Mouse (Mus musculus): ENCODE measurements around the gene H2-Oa.
A peak's percentile ranks its signal among the peaks of the same experiment; 100 is the strongest.

H2-Oa gene

GRCm38 (mm10) chr17:34092197-34092875, at the start of gene H2-Oa:
Gene H2-Oa, plus strand, starts transcription at chr17:34092340.
- DNase-seq, result peak; percentile 73

- DNase-seq, result no peak
Measured at GRCm38 (mm10) chr17:34045941-34046340, 46.2 kb upstream of the H2-Oa start.

- no peak for DNase-seq
Measured at GRCm38 (mm10) chr17:34047404-34048050, 44.6 kb upstream of the H2-Oa start.

DNA sequence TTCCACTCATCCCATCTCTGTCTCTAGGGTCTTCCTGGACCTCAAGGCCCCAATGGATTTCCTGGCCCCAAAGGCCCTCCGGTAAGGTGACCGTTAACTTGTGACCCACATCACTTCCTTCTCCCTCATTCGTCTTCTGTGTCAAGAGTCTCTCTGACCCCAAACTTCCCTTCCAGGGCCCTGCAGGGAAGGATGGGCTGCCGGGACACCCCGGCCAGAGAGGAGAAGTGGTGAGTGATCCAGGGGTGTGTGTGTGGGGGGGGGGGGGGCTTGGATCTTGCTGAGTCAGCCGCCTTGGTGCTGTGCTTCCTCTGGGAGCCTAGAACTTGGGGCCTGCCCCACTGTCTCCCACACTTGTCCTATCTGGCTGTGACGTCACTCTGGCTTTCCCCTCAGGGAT, 34.9 kb upstream of the H2-Oa start:
- DNase-seq, result no peak

DNA sequence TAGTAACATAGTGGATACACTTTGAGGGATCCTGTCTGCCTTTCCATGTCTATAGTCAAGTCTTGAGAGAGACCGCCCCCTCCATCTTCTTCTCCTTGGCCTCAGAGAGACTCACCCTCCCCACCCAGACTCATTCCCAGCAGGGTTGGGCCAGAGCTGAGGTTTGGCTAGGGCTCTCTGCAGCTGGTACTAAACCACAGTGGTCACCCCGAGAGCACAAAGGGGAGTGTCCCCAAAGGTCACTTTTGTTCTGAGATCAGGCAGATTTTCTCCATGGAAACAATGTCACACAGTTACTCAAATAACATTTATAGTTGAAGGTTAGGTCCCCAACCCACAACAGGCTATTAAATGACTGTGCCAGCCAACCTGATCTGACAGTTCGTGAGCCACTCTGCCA, 23.3 kb upstream of the H2-Oa start:
- no peak for DNase-seq

GRCm38 (mm10) chr17:34072091-34072490, 20.0 kb upstream of the H2-Oa start:
- no peak for DNase-seq

GRCm38 (mm10) chr17:34075271-34075670, 16.9 kb upstream of the H2-Oa start:
- DNase-seq, result peak; percentile 82

- peak; percentile 70 for DNase-seq
Measured at GRCm38 (mm10) chr17:34077549-34077948, 14.6 kb upstream of the H2-Oa start.

GRCm38 (mm10) chr17:34078148-34078547, 14.0 kb upstream of the H2-Oa start:
- DNase-seq, result no peak

GRCm38 (mm10) chr17:34079002-34079401, 13.1 kb upstream of the H2-Oa start:
- DNase-seq, result no peak

GRCm38 (mm10) chr17:34079621-34080020, 12.5 kb upstream of the H2-Oa start:
- no peak for DNase-seq

DNA sequence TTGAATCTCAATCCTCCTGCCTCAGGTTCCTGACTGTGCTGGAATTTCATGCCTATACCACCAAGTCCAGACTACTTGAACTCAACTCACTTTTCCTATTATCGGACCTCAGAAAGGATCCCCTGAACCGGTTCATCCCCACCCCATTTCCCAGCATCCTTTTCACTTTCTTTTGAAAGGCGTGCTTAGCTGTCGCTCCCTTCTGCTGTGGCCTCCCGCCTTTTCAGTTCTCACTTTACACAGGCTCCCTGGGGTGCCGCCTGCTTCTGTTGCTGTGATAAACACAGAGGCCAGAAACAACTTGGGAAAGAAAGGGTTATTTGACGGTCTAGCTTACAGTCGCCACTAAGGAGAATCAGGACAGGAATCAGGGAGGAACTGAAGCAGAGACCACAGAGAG, 9.0 kb upstream of the H2-Oa start:
- no peak for DNase-seq

GRCm38 (mm10) chr17:34087386-34087785, 4.8 kb upstream of the H2-Oa start:
- no peak for DNase-seq

DNA sequence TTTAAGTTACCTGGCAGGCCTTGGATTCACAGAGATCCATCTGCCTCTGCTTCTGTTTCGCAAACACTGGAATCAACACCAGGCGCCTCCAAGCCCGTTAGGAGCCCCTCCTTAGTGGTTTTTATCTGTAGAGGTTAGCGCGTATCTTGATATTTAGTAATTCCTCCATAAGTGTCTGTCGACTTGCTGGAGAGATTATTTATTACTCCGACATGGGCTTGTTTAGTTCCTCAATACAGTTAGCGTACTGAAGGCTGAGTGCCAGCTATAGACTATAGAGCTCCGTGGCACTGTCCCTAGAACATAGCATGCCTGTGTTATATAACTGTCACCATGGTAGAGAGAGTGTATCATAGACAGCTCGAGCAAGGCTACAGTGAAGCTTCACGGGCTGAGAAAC, 4.0 kb upstream of the H2-Oa start:
- no peak for DNase-seq

- peak; percentile 67 for DNase-seq
Measured at GRCm38 (mm10) chr17:34090923-34091322, 1.2 kb upstream of the H2-Oa start.

GRCm38 (mm10) chr17:34093199-34093874, 1.2 kb downstream of the H2-Oa start:
- peak; percentile 69 for DNase-seq

DNA sequence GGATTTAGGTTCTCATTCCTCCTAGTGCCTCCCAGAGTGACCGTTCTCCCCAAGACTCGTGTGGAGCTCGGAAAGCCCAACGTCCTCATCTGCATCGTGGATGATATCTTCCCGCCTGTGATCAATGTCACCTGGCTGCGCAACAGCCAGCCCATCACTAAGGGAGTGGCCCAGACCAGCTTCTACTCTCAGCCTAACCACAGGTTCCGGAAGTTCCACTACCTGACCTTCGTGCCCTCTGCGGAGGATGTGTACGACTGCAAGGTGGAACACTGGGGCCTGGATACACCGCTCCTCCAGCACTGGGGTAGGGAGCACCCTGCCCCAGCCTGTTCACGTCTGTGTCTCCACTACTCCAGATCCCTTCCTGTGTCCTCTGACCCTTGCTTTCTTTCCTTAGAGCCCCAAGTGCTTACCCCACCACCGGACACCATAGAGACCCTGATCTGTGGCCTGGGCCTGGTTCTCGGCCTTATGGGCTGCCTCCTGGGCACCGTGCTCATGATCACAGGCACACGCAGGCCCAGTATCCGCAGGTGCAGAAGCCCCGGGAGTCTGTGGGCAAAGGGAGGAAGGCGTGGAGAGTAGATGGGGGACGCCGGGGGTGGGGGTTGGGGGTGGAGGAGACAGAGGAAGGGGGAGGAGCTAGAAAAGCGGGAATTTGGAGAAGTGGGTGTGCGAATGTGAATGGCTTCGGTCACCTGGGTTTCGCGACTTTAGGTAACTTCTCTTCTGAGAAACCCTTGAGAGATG, 2.3 kb downstream of the H2-Oa start:
- DNase-seq, result peak; percentile 54

- no peak for DNase-seq
Measured at GRCm38 (mm10) chr17:34096497-34097010, 4.4 kb downstream of the H2-Oa start.

GRCm38 (mm10) chr17:34097272-34097671, 5.1 kb downstream of the H2-Oa start:
- no peak for DNase-seq

DNA sequence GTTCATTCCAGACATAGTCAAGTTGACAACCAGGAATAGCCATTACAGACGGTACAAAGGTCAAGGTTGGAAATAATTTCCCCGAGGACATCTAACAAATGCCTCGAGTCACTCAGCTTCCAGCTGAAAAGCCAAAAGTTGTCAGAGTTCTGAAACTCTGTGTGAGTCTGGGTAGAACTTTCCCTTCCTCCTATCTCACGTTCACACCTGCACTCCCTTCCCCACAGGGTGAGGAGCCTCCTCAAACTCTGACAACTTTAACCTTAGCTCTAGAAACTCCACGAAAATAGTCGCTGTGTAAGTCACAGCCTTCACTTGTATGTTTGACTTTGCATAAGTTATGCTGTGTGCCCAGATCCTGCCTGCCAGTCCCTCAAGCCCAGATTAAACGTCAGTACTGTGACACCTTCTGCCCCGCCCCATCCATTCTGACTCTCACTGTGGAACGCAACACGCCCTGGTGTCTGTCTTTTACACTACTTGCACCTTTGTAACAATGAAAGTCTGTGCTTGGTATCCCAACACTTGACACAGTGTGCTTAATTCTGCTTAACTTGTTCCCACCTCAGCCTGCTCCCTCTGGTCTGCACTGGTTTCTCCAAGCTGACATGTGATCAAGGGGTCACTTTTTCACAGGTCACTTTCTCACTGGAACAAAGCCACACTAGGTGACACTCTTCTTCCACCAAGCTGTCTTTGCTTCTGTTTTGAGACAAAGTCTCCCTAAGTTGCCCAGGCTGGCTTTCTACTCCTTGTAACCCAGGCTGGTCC, 6.8 kb downstream of the H2-Oa start:
- no peak for DNase-seq

DNA sequence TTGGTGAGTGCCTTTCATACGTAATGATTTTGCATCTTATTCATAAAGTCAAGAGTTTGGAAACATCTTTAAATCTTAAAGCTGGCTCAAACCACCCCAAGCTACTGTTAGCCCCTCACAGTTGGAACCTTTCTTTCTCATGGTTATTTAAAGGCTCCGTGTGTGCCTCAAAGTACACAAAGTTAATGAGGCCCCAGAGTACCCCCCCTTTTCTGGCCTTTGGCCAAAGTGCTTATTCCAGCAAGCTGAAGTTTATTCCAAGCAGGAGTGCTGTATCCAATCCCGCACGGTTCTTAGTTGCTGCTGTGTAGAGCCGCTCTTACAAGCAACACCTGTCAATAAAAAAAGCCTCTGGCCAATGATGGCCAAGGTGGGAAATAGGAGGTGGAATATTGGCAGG, 7.4 kb downstream of the H2-Oa start:
- DNase-seq, result no peak

GRCm38 (mm10) chr17:34101185-34101584, 9.0 kb downstream of the H2-Oa start:
- no peak for DNase-seq

Data from thymus, postnatal 25 days (tissue).